Mouse (Mus musculus): ENCODE results near the gene Rpl13a. TPM values are rescaled to one million over a fixed set of nuclear protein-coding genes. Genes with fewer than 3 reads are reported as not detected.

The Rpl13a gene
- polyA plus RNA-seq, 1 experiment: 4,999 TPM

GRCm38 (mm10) chr7:45091001-45091990 lies 37.3 kb downstream of the Rpl13a start:
- Histone ChIP-seq H3K27me3 (ENCODE audit: control insufficient read depth, insufficient read depth, low read length) (peaks cover 10% of the 10 kb centered on the region), H3K4me1 (replicated peaks; ENCODE audit: control insufficient read depth, insufficient read depth, low read length) (peaks cover 20% of the 10 kb centered on the region), H3K36me3 (ENCODE audit: control insufficient read depth, insufficient read depth, low read length) (no peaks in the 10 kb centered on the region), H3K27ac (ENCODE audit: control insufficient read depth, insufficient read depth, low read length) (no peak overlapping the region), H3K4me3 (ENCODE audit: control insufficient read depth, insufficient read depth, low read length) (peak overlapping the region; percentile 12)
- DNase-seq: no peak
- TF ChIP-seq CTCF (IDR thresholded peaks at IDR 0.05; ENCODE audit: borderline replicate concordance, control insufficient read depth, extremely low read depth, insufficient read depth, low read length, poor library complexity) (no peak), POLR2A (IDR thresholded peaks at IDR 0.05; ENCODE audit: control insufficient read depth, extremely low read depth, insufficient read depth, low read length, poor library complexity) (no peak)
- WGBS: 14% methylated on average over 35 of the region's 35 CpGs

- Histone ChIP-seq H3K4me3 (ENCODE audit: control insufficient read depth, insufficient read depth, low read length) (no peak overlapping the region), H3K36me3 (ENCODE audit: control insufficient read depth, insufficient read depth, low read length) (no peaks in the 10 kb centered on the region), H3K27me3 (ENCODE audit: control insufficient read depth, insufficient read depth, low read length) (peaks cover 10% of the 10 kb centered on the region), H3K4me1 (replicated peaks; ENCODE audit: control insufficient read depth, insufficient read depth, low read length) (peaks cover 20% of the 10 kb centered on the region), H3K27ac (ENCODE audit: control insufficient read depth, insufficient read depth, low read length) (no peak overlapping the region)
- TF ChIP-seq CTCF (IDR thresholded peaks at IDR 0.05; ENCODE audit: borderline replicate concordance, control insufficient read depth, extremely low read depth, insufficient read depth, low read length, poor library complexity) (no peak), POLR2A (IDR thresholded peaks at IDR 0.05; ENCODE audit: control insufficient read depth, extremely low read depth, insufficient read depth, low read length, poor library complexity) (no peak)
- WGBS: 77% methylated on average over 13 of the region's 13 CpGs
- DNase-seq: no peak
These were observed 38.1 kb downstream of the Rpl13a start for GRCm38 (mm10) chr7:45090251-45090977.

GRCm38 (mm10) chr7:45088597-45088996 lies 40.0 kb downstream of the Rpl13a start:
- peaks cover 20% of the 10 kb centered on the region for H3K4me1 ChIP-seq (replicated peaks; ENCODE audit: control insufficient read depth, insufficient read depth, low read length)
- H3K4me3 ChIP-seq (ENCODE audit: control insufficient read depth, insufficient read depth, low read length): no peak overlapping the region
- H3K27me3 ChIP-seq (ENCODE audit: control insufficient read depth, insufficient read depth, low read length): peaks cover 10% of the 10 kb centered on the region
- 96% methylated on average over 17 of the region's 17 CpGs for WGBS
- no peak overlapping the region for H3K27ac ChIP-seq (ENCODE audit: control insufficient read depth, insufficient read depth, low read length)
- H3K36me3 ChIP-seq (ENCODE audit: control insufficient read depth, insufficient read depth, low read length): no peaks in the 10 kb centered on the region
- DNase-seq: no peak
- TF ChIP-seq POLR2A (IDR thresholded peaks at IDR 0.05; ENCODE audit: control insufficient read depth, extremely low read depth, insufficient read depth, low read length, poor library complexity): no peak
- TF ChIP-seq CTCF (IDR thresholded peaks at IDR 0.05; ENCODE audit: borderline replicate concordance, control insufficient read depth, extremely low read depth, insufficient read depth, low read length, poor library complexity): no peak

- no peak overlapping the region for H3K27ac ChIP-seq (ENCODE audit: control insufficient read depth, insufficient read depth, low read length)
- H3K4me1 ChIP-seq (replicated peaks; ENCODE audit: control insufficient read depth, insufficient read depth, low read length): peaks cover 26% of the 10 kb centered on the region
- H3K27me3 ChIP-seq (ENCODE audit: control insufficient read depth, insufficient read depth, low read length): peaks cover 2% of the 10 kb centered on the region; the same call in 1 of the 2 replicates
- H3K4me3 ChIP-seq (ENCODE audit: control insufficient read depth, insufficient read depth, low read length): no peak overlapping the region
- 0 out of 2 replicates have a peak, but pooled peaks have one; percentile 20 for TF ChIP-seq CTCF (IDR thresholded peaks at IDR 0.05; ENCODE audit: borderline replicate concordance, control insufficient read depth, extremely low read depth, insufficient read depth, low read length, poor library complexity)
- TF ChIP-seq POLR2A (IDR thresholded peaks at IDR 0.05; ENCODE audit: control insufficient read depth, extremely low read depth, insufficient read depth, low read length, poor library complexity): no peak
- H3K36me3 ChIP-seq (ENCODE audit: control insufficient read depth, insufficient read depth, low read length): no peaks in the 10 kb centered on the region
- 84% methylated on average over 4 of the region's 4 CpGs for WGBS
- DNase-seq: no peak
These were observed 42.5 kb downstream of the Rpl13a start for GRCm38 (mm10) chr7:45086084-45086483.

- TF ChIP-seq POLR2A (IDR thresholded peaks at IDR 0.05; ENCODE audit: control insufficient read depth, extremely low read depth, insufficient read depth, low read length, poor library complexity): no peak
- TF ChIP-seq CTCF (IDR thresholded peaks at IDR 0.05; ENCODE audit: borderline replicate concordance, control insufficient read depth, extremely low read depth, insufficient read depth, low read length, poor library complexity): no peak
- Histone ChIP-seq H3K4me3 (ENCODE audit: control insufficient read depth, insufficient read depth, low read length) (peak overlapping the region; percentile 18), H3K27ac (ENCODE audit: control insufficient read depth, insufficient read depth, low read length) (peak overlapping the region; percentile 52), H3K36me3 (ENCODE audit: control insufficient read depth, insufficient read depth, low read length) (no peaks in the 10 kb centered on the region), H3K27me3 (ENCODE audit: control insufficient read depth, insufficient read depth, low read length) (no peaks in the 10 kb centered on the region), H3K4me1 (replicated peaks; ENCODE audit: control insufficient read depth, insufficient read depth, low read length) (peaks cover 27% of the 10 kb centered on the region)
- 37% methylated on average over 22 of the region's 22 CpGs for WGBS
- DNase-seq: peak; percentile 29
These were observed 45.2 kb downstream of the Rpl13a start for GRCm38 (mm10) chr7:45083300-45083890.
